Mouse (Mus musculus): ENCODE results near the gene Zfp984.
A peak's percentile ranks its signal among the peaks of the same experiment; 100 is the strongest.
"Not testable (repeated sequence)": the region's sequence is repeated elsewhere in the genome, so short reads cannot be mapped to it uniquely, and the experiment has no call there.

Zfp984 gene

DNA sequence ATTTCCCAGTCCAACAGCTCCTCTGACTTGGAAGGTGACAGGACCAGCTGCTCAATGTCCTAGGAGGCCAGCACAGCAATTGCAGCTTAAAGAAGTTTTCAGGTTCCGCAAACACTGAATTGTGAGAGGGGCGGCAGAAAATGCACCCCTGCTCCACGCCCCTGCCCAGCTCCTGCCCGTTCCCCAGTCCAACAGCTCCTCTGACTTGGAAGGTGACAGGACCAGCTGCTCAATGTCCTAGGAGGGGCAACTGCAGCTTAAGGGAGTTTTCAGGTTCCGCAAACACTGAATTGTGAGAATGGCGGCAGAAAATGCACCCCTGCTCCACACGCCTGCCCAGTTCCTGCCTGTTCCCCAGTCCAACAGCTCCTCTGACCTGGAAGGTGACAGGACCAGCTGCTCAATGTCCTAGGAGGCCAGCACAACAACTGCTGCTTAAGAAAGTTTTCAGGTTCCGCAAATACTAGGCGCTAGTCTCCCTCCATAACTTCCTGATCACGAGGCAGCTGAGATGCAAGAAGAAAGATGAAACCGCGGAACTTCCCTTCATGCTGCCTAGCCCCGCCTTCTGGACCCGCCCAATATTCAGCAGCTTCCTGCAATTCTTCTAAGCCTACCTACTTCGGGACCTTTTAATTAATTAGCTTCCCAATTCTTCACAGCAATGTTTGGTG, at the start of gene Zfp984:
Zfp984 (minus strand) TSS at position 497 of the 674 bp plus-strand sequence.
- DNase-seq: not testable (repeated sequence)

DNA sequence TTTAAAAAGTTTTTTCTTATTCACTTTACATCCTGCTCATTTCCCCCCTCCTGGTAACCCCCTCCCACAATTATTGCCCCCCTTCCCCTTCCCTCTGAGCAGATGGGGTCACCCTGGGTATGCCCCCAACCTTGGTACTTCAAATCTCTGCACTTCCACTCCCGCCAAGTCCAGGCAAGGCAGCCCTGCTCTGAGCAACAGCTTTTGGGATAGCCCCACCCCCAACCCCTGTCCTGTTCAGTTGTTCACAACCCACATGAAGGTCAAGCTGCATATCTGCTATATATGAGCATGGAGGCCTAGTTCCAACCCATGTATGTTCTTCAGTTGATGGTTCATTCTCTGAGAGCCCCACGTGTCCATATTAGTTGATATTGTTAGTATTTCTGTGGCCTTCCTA, 41.2 kb upstream of the Zfp984 start:
- no peak for DNase-seq

DNA sequence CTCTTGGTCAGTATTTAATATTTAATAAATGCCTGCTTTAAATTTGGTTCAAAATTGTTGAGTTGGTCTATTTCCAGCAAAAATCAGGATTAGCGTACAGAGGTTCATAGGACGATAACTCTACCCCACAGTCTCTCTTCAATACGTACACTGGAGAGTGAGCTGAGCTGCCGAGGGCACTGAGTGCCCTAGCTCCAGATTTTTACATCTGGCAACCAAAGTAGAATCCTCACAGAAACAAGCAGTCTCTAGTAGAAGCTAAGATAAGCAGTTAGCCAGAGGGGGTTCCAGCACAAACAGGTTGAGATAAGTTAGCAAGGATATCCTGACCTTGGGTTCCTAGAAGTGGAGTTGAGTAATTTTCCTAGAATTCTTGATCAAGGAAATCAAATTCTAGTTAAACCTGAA, 39.0 kb upstream of the Zfp984 start:
- no peak for DNase-seq

DNA sequence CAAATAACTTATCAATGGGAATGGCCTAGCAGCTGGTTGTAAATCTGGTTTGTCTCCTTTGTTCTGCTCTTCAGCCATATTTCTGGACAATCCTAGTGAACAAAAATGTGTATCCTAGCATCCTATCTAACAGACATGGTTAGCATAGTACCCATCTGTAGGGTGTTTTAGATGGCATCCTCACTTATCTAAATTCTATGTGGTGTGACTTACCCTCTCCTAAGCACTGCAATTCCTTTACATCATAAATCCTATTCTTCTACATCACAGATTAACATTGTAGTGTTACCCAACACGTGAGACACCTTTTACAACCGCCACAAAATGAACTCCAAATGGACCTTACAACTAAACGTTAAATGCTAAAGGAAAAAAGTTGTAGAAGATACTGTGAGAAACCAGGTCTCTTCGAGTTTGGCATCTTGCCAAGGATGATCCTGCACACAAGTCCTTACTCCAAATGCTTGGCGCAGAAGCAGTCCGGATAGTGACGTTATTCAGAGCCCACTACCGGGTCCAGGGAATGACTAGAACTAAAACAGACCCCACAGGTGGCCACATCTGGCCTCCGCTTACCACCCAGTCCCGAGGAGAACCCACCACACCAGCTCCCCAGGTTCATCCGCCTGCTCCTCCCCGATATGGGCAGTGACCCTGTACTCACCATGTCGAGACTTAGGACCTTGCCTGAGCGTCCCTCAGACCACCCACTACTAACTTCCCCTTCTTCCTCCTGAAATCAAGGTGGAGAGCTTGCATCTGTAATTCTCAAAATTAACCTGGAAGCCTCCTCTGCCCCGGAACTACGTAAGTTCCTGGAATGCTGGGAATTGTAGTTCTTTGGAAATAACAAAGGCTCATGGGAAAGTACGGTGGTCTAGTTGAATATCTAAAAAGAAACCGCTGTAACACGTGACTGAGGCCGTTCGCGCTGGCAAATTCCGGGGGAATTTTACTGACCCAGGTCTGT, 38.3 kb upstream of the Zfp984 start, which contains the start of gene Zfp933:
Zfp933 (minus strand) TSS at position 753 of the 970 bp plus-strand sequence.
- peak; percentile 54 for DNase-seq

GRCm38 (mm10) chr4:147842871-147843270, 33.3 kb upstream of the Zfp984 start:
- no peak for DNase-seq

DNA sequence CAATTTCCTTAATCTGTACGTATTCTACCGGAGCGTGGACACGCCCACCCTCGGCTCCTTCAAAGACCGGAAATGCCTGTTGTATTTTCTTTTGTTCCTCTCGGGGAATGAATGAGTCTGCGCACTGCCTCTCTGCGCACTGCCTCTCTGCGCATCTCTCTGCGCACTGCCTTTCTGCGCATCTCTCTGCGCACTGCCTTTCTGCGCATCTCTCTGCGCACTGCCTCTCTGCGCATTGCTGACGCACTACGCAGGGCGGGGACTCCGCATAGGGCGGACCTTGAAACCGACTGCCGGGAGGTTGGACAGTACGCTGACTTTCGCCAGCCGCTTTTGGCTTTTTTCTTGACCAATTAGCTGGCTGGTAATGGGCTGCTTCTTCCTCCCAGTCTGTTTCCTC, 29.7 kb upstream of the Zfp984 start:
- DNase-seq: not testable (repeated sequence)

DNA sequence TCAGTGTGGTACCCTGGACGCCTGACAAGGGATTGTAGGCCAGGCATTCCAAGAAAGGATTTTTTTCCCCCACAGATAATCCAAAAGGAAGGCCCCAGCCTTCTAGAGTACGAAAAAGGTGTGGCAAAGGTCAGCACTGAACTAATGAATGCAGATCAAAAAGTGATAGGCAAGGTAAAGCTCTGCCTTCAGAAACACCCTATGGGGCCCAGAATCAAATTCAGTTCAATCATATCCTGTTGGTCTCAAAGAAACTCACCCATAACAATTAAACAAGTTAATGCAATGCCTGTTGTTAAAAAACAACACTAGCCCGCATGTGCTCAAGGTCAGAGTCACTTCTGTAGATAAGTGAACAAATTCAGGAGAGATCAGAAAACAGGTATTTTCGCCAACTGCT, 14.8 kb upstream of the Zfp984 start:
- DNase-seq: no peak

- not testable (repeated sequence) for DNase-seq
Observed at GRCm38 (mm10) chr4:147821414-147821813, 11.8 kb upstream of the Zfp984 start.

DNA sequence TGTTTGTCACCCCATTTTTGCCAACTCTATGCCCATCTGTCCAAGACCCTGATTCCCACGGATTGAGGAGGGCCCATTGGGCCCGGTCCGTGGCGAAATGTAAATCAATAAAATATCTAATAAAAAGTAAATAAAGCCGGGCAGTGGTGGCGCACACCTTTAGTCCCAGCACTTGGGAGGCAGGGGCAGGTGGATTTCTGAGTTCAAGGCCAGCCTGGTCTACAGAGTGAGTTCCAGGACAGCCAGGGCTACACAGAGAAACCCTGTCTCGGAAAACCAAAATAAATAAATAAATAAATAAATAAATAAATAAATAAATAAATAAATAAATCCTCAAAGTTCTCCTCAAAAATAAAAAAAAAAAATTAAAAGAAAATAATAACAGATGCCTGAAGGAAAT, 10.1 kb upstream of the Zfp984 start:
- not testable (repeated sequence) for DNase-seq

GRCm38 (mm10) chr4:147814592-147815167, 5.1 kb upstream of the Zfp984 start:
- no peak for DNase-seq

DNA sequence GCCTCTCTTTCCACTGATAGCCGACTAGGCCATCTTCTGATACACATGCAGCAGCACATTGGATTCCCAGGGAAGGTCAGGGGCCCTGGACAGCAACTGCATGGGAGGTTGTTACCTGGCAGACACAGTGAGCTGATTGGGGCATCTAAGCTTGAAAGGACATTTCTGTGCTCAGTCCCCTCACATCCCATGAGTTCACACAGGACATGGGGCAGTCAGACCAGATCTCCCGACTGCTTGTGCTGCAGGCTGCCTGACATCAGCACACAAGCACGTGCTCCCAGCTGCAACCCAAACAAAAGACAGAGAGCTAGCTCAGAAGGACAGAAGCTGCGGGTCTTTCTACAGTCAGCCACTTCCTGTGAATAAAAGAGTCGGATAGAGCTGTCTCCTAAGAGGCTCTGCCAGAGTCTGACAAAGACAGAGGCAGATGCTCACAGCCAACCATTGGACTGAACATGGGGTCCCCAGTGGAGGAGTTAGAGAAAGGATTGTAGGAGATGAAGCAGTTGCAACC, 3.7 kb upstream of the Zfp984 start:
- DNase-seq: no peak

DNA sequence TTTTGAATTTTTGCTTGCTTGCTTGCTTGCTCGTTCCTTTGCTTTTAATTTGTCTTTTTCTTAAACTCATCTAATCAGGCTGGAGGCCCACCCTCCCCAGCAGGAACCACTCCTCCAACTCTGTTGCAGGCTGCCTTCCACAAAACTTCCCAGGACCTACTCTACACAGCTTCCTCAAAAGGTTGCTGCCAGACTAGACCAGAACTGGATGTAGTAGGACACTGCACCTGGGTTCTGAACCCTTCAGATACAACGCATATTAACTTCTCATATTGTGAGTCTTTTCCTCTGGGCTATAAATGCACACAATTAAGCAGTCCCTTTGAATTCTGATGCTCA, 347 bp upstream of the Zfp984 start:
- not testable (repeated sequence) for DNase-seq

DNA sequence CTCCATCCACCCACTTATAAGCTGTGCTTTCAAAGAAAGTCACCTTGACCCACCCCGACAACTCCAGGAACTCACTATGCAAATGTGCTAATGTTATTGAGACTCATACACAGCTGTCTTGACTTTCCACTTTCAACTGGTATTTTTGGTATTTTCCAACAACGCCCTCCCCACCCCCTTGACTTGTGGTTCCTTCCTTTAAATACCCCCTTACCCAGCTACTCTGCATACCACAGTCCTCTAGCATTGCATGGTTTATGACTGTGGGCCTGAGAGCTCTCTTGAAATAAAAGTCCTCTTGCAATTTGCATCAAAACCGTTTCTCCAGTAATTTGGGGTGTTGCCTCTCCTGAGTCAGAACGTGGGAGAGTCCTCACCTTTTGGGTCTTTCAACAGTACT, 1.1 kb downstream of the Zfp984 start:
- DNase-seq: not testable (repeated sequence)

- not testable (repeated sequence) for DNase-seq
Observed at GRCm38 (mm10) chr4:147795308-147795707, 14.3 kb downstream of the Zfp984 start.

GRCm38 (mm10) chr4:147794026-147794665, 15.4 kb downstream of the Zfp984 start:
- not testable (repeated sequence) for DNase-seq

DNA sequence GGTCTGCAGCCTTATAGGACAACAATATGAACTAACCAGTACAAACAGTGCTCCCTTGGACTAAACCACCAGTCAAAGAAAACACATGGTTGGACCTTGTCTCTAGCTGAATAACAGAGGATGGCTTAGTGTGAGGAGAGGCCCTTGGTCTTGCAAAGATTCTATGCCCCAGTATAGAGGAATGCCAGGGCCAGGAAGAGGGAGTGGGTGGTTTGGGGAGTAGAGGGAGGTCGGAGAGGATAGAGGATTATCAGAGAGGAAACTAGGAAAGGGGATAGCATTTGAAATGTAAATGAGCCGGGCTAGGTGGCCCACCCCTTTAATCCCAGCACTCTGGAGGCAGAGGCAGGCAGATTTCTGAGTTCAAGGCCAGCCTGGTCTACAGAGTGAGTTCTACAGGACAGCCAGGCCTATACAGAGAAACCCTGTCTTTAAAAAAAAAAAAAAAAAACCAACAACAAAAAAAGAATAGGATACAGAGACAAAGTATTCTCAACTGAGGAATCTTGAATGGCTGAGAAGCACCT, 16.1 kb downstream of the Zfp984 start:
- DNase-seq: not testable (repeated sequence)

GRCm38 (mm10) chr4:147791729-147792128, 17.9 kb downstream of the Zfp984 start:
- DNase-seq: not testable (repeated sequence)

DNA sequence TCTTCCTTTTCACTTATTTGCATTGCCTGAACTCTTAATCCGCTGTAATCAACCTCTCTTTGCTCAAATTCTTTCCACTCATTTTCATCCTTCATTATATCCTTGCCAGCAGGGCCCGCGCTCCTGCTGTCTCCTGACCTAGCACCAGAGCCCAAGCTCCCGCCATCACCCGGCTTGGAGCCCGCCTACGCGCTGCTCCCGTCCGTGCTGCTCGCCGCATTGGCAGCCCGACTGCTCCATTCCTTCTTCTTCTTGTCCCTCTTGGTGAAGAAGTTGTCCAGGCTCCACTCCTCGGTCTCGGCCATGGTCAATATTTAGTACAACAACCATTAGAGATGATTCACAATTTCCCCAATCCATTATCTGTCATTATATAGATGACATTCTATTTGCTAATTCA, 63.3 kb downstream of the Zfp984 start:
- not testable (repeated sequence) for DNase-seq

GRCm38 (mm10) chr4:147738636-147739369, 70.8 kb downstream of the Zfp984 start:
- peak; percentile 3 for DNase-seq
